Mouse (Mus musculus): ENCODE results near the gene Ilf3. TPM values are rescaled to one million over a fixed set of nuclear protein-coding genes. Genes with fewer than 3 reads are reported as not detected.

The Ilf3 gene
- polyA plus RNA-seq, 1 experiment: 56.6 TPM

- H3K4me2 ChIP-seq (ENCODE audit: low read depth): peak overlapping the region; percentile 61
- TF ChIP-seq E2F4 (IDR thresholded peaks at IDR 0.05; ENCODE audit: insufficient read depth) (no peak), USF1 (IDR thresholded peaks at IDR 0.05; ENCODE audit: low read depth) (no peak), TCF3 (IDR thresholded peaks at IDR 0.05; ENCODE audit: insufficient read length, low read depth) (no peak), MYOD1 (IDR thresholded peaks at IDR 0.05; ENCODE audit: control insufficient read depth in 1 of 3, insufficient read length in 2 of 3, low read depth in 2 of 3) (peak in 2 of 3 experiments; percentile 35 to 55), TCF12 (IDR thresholded peaks at IDR 0.05; ENCODE audit: insufficient read depth, poor library complexity, severe bottlenecking) (no peak), MYOG (IDR thresholded peaks at IDR 0.05; ENCODE audit: control insufficient read depth in 1 of 3, insufficient read depth in 1 of 3, insufficient read length in 2 of 3, low read depth in 2 of 3) (peak in 1 of 3 experiments; percentile 43), CEBPB (IDR thresholded peaks at IDR 0.05; ENCODE audit: insufficient read depth, poor library complexity, severe bottlenecking) (no peak)
Observed at GRCm38 (mm10) chr9:21332161-21333061, 35.3 kb upstream of the Ilf3 start.

GRCm38 (mm10) chr9:21333523-21333922 lies 34.1 kb upstream of the Ilf3 start:
- H3K4me2 ChIP-seq (ENCODE audit: low read depth): peak overlapping the region; percentile 61
- TF ChIP-seq TCF3 (IDR thresholded peaks at IDR 0.05; ENCODE audit: insufficient read length, low read depth) (no peak), CEBPB (IDR thresholded peaks at IDR 0.05; ENCODE audit: insufficient read depth, poor library complexity, severe bottlenecking) (peak; percentile 28; the same call in 1 of the 2 replicates)
- no peaks in the 10 kb centered on the region for H3K36me3 ChIP-seq (ENCODE audit: control insufficient read depth, insufficient read depth)
- no peak overlapping the region for H3ac ChIP-seq (ENCODE audit: control insufficient read depth, insufficient read length)
- no peaks in the 10 kb centered on the region for H3K27me3 ChIP-seq (ENCODE audit: control insufficient read depth, insufficient read depth, insufficient read length)
- H3K79me2 ChIP-seq (ENCODE audit: control insufficient read depth, insufficient read depth): peaks cover 32% of the 10 kb centered on the region
- no peak overlapping the region for H3K4me3 ChIP-seq

More at GRCm38 (mm10) chr9:21332161-21333061, 35.3 kb upstream of the Ilf3 start:
- H3K36me3 ChIP-seq (ENCODE audit: control insufficient read depth, insufficient read depth): no peaks in the 10 kb centered on the region
- H3ac ChIP-seq (ENCODE audit: control insufficient read depth, insufficient read length): no peak overlapping the region
- H3K27me3 ChIP-seq (ENCODE audit: control insufficient read depth, insufficient read depth, insufficient read length): no peaks in the 10 kb centered on the region
- no peak overlapping the region for H3K4me3 ChIP-seq
- H3K79me2 ChIP-seq (ENCODE audit: control insufficient read depth, insufficient read depth): peaks cover 24% of the 10 kb centered on the region

- Histone ChIP-seq H3K4me2 (ENCODE audit: low read depth) (peak overlapping the region; percentile 27), H3K4me3 (no peak overlapping the region), H3ac (ENCODE audit: control insufficient read depth, insufficient read length) (no peak overlapping the region), H3K36me3 (ENCODE audit: control insufficient read depth, insufficient read depth) (peaks cover 2% of the 10 kb centered on the region), H3K27me3 (ENCODE audit: control insufficient read depth, insufficient read depth, insufficient read length) (no peaks in the 10 kb centered on the region), H3K79me2 (ENCODE audit: control insufficient read depth, insufficient read depth) (peaks cover 43% of the 10 kb centered on the region)
- TF ChIP-seq CEBPB (IDR thresholded peaks at IDR 0.05; ENCODE audit: insufficient read depth, poor library complexity, severe bottlenecking) (no peak), USF1 (IDR thresholded peaks at IDR 0.05; ENCODE audit: low read depth) (no peak), POLR2A (IDR thresholded peaks at IDR 0.05; ENCODE audit: insufficient read length, low read depth) (no peak), MAX (IDR thresholded peaks at IDR 0.05; ENCODE audit: low read depth) (no peak), MYOD1 (IDR thresholded peaks at IDR 0.05; ENCODE audit: control insufficient read depth in 1 of 3, insufficient read length in 2 of 3, low read depth in 2 of 3) (peak in 2 of 3 experiments; percentile 5 to 52), TCF12 (IDR thresholded peaks at IDR 0.05; ENCODE audit: insufficient read depth, poor library complexity, severe bottlenecking) (no peak), MYOG (IDR thresholded peaks at IDR 0.05; ENCODE audit: control insufficient read depth in 1 of 3, insufficient read depth in 1 of 3, insufficient read length in 2 of 3, low read depth in 2 of 3) (peak in 2 of 3 experiments; percentile 2 to 32), E2F4 (IDR thresholded peaks at IDR 0.05; ENCODE audit: insufficient read depth) (no peak), TCF3 (IDR thresholded peaks at IDR 0.05; ENCODE audit: insufficient read length, low read depth) (no peak)
Observed at GRCm38 (mm10) chr9:21334747-21335146, 32.9 kb upstream of the Ilf3 start.

DNA sequence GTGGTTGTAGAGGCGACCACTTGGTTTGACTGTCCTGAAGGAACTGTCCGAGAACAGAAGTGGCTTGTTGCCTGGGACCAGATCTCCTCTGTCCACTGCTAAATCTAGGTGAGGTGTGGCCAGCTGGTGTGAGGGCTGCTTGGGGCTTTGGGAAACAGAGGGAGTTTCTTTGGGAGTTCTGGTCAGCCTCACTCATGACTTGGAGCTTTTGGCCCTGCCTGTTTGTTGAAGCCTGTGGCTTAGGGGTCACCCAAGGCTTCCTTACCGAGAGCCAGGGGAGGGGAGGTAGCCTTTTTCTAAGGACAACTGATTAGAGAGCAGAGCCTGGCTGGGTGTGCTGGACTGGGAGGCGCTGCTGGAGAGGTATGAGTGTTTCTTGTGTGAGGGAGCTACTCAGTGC lies 32.3 kb upstream of the Ilf3 start:
- H3K36me3 ChIP-seq (ENCODE audit: control insufficient read depth, insufficient read depth): peaks cover 9% of the 10 kb centered on the region
- H3ac ChIP-seq (ENCODE audit: control insufficient read depth, insufficient read length): no peak overlapping the region
- TF ChIP-seq CEBPB (IDR thresholded peaks at IDR 0.05; ENCODE audit: insufficient read depth, poor library complexity, severe bottlenecking) (no peak), USF1 (IDR thresholded peaks at IDR 0.05; ENCODE audit: low read depth) (no peak), TCF12 (IDR thresholded peaks at IDR 0.05; ENCODE audit: insufficient read depth, poor library complexity, severe bottlenecking) (no peak), MYOD1 (IDR thresholded peaks at IDR 0.05; ENCODE audit: control insufficient read depth in 1 of 3, insufficient read length in 2 of 3, low read depth in 2 of 3) (peak in 2 of 3 experiments; percentile 16 to 57), TCF3 (IDR thresholded peaks at IDR 0.05; ENCODE audit: insufficient read length, low read depth) (no peak), REST (IDR thresholded peaks at IDR 0.05; ENCODE audit: insufficient read depth, insufficient read length) (no peak), POLR2AphosphoS2 (IDR thresholded peaks at IDR 0.05; ENCODE audit: insufficient read length, low read depth) (no peak), MYOG (IDR thresholded peaks at IDR 0.05; ENCODE audit: control insufficient read depth in 1 of 3, insufficient read depth in 1 of 3, insufficient read length in 2 of 3, low read depth in 2 of 3) (peak in 2 of 3 experiments; percentile 55), MAX (IDR thresholded peaks at IDR 0.05; ENCODE audit: low read depth) (no peak), POLR2A (IDR thresholded peaks at IDR 0.05; ENCODE audit: insufficient read length, low read depth) (peak; percentile 16)
- peaks cover 43% of the 10 kb centered on the region for H3K79me2 ChIP-seq (ENCODE audit: control insufficient read depth, insufficient read depth)
- H3K27me3 ChIP-seq (ENCODE audit: control insufficient read depth, insufficient read depth, insufficient read length): no peaks in the 10 kb centered on the region
- H3K4me3 ChIP-seq: no peak overlapping the region
- H3K4me2 ChIP-seq (ENCODE audit: low read depth): peak overlapping the region; percentile 27

DNA sequence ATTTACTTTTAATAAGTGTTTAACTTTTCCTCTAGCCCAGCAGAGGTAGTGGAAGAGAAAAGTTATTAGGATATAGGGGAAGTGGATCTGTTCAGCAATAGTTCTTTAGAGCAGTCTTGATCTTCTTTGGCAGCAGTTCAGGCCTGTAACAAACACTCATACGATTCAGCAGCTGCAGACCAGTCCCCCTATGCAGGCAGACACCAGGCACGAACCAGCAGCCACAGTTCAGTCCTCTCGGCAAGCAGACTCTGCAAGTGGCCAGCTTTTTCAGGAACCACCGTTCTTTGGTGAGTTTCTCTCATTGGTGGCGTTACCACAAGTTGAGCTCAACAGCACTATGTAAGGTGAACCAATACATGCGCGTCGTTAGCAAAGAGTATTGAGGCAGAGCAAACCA lies 31.2 kb upstream of the Ilf3 start:
- Histone ChIP-seq H3K27me3 (ENCODE audit: control insufficient read depth, insufficient read depth, insufficient read length) (no peaks in the 10 kb centered on the region), H3K4me3 (no peak overlapping the region), H3K79me2 (ENCODE audit: control insufficient read depth, insufficient read depth) (peaks cover 43% of the 10 kb centered on the region), H3ac (ENCODE audit: control insufficient read depth, insufficient read length) (no peak overlapping the region), H3K4me2 (ENCODE audit: low read depth) (peak overlapping the region; percentile 57), H3K36me3 (ENCODE audit: control insufficient read depth, insufficient read depth) (peaks cover 15% of the 10 kb centered on the region)
- peak in 1 of 3 experiments; percentile 55 for TF ChIP-seq MYOG (IDR thresholded peaks at IDR 0.05; ENCODE audit: control insufficient read depth in 1 of 3, insufficient read depth in 1 of 3, insufficient read length in 2 of 3, low read depth in 2 of 3)
- TF ChIP-seq USF1 (IDR thresholded peaks at IDR 0.05; ENCODE audit: low read depth): no peak
- TF ChIP-seq MYOD1 (IDR thresholded peaks at IDR 0.05; ENCODE audit: control insufficient read depth in 1 of 3, insufficient read length in 2 of 3, low read depth in 2 of 3): peak in 2 of 3 experiments; percentile 40 to 60

Measured in myocyte (in vitro differentiated cells).